Mouse (Mus musculus) testis, adult 10 weeks (tissue): ENCODE measurements around the gene Ehf. TPM values are rescaled to one million over a fixed set of nuclear protein-coding genes. Genes with fewer than 3 reads are reported as not detected.

Experiments used
- polyA plus RNA-seq: library from polyadenylated mRNA; stranded (reverse); fragments of 350-450 nt; fragmentation: Illumina TruSeq; extraction: RNeasy Lipid Tissue Mini Kit (QIAGEN cat#74804); gene quantifications from one replicate; pipeline ENCODE4 v1.2.3, GENCODE M21; 2014; ENCODE audit warnings: low read depth, low replicate concordance

Ehf gene
- 0.46 TPM for polyA plus RNA-seq

DNA sequence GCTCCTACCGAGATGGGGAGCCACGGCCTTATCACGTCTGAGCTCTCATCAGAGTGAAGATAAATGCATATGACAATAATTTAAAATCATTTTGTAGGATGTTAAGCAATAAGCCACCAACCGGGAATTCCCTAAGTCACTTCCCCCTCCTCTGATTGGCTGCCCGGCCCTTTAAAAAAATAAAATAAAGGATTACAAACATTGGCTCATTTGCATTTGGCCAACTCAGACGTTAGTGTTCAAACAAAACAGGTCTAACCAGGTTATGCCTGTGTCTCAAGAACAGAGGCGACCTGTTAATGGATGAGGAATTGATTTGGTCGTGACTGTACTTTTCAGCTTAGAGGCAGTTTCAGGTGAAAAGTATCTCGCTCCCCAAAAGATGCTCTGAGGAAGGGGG, at the start of gene Ehf:
Gene Ehf, minus strand, starts transcription at position 147 of the 400 bp plus-strand sequence.

Other genes with a start within 250 kb of the Ehf start
- 49.8 TPM for gene Pdhx, start 229.8 kb downstream of the Ehf start, polyA plus RNA-seq
- gene Apip, start 229.6 kb downstream of the Ehf start, polyA plus RNA-seq, result 41.3 TPM
- gene Elf5, start 108.4 kb upstream of the Ehf start, polyA plus RNA-seq, result not detected
- 14.3 TPM for gene Cat, start 181.9 kb upstream of the Ehf start, polyA plus RNA-seq